Mouse (Mus musculus) liver, postnatal 0 days (tissue): ENCODE results near the gene Smurf1. TPM values are rescaled to one million over a fixed set of nuclear protein-coding genes. Genes with fewer than 3 reads are reported as not detected.

Source experiments
- ATAC-seq: fragments of 200-750 bp; cut with Nextera tagmentation; 2 replicates; pipeline ENCODE4 v1.8.0; 2017; ENCODE audit warnings: mild to moderate bottlenecking, moderate library complexity
- DNase-seq: peaks from one replicate; pipeline ENCODE4 v3.0.0-alpha.2; 2016
- H3K27ac ChIP-seq: fragments of 300-500 bp; sonication (generic); 2 replicates; pipeline ENCODE4 v1.5.1; 2014; ENCODE audit warnings: antibody characterized with exemption, moderate library complexity, mild to moderate bottlenecking, low read depth
- H3K27me3 ChIP-seq: fragments of 300-500 bp; sonication (generic); 2 replicates; pipeline ENCODE4 v1.6.1; 2014; ENCODE audit warnings: low read length, control low read depth, mixed read lengths; ENCODE audit not compliant: insufficient read depth
- H3K36me3 ChIP-seq: fragments of 300-500 bp; sonication (generic); replicated peaks from 2 replicates; pipeline ENCODE4 v1.6.1; 2014; ENCODE audit warnings: mild to moderate bottlenecking, control low read depth, low read length, moderate library complexity, mixed read lengths; ENCODE audit not compliant: insufficient read depth
- H3K4me1 ChIP-seq: fragments of 300-500 bp; sonication (generic); 2 replicates; pipeline ENCODE4 v1.6.1; 2014; ENCODE audit warnings: antibody characterized with exemption, mild to moderate bottlenecking, control low read depth; ENCODE audit not compliant: insufficient read depth
- H3K4me2 ChIP-seq: fragments of 300-500 bp; sonication (generic); 2 replicates; pipeline ENCODE4 v1.6.1; 2014; ENCODE audit warnings: low read depth, mild to moderate bottlenecking, low read length, moderate library complexity, mixed read lengths
- H3K4me3 ChIP-seq: fragments of 300-500 bp; sonication (generic); 2 replicates; pipeline ENCODE4 v1.5.1; 2014; ENCODE audit warnings: low read depth, low read length
- H3K9ac ChIP-seq: fragments of 300-500 bp; sonication (generic); replicated peaks from 2 replicates; pipeline ENCODE4 v1.6.1; 2014; ENCODE audit warnings: mild to moderate bottlenecking, moderate library complexity
- H3K9me3 ChIP-seq: fragments of 300-500 bp; sonication (generic); 2 replicates; pipeline ENCODE4 v1.6.1; 2016; ENCODE audit warnings: mild to moderate bottlenecking, control low read depth, low read length, mixed read lengths
- CTCF ChIP-seq: sonication (generic); IDR thresholded peaks from 2 replicates; pipeline ENCODE4 v1.5.1; 2016; ENCODE audit warnings: antibody characterized with exemption, low read depth
- EP300 ChIP-seq: IDR thresholded peaks from 2 replicates; pipeline ENCODE4 v1.6.1; 2016; ENCODE audit warnings: antibody characterized with exemption, low read depth, mild to moderate bottlenecking
- WGBS: fragments of 180-500 bp; shearing (Covaris S2); extraction: QIAGEN DNeasy Blood & Tissue Kit; methylation state at CpG from one replicate; pipeline ENCODE4 v1.1.7; 2014; ENCODE audit not compliant: insufficient replicate concordance; 5-methylcytosine and 5-hydroxymethylcytosine counted together
- polyA plus RNA-seq: library from polyadenylated mRNA; unstranded; fragments of >200 nt; fragmentation: Nextera tagmentation; extraction: Ambion mirVana; gene quantifications from 2 replicates; pipeline ENCODE4 v1.2.1, GENCODE M21; 2015

Gene Smurf1
- polyA plus RNA-seq, 1 experiment from 2014 or later, result 2.2 TPM

GRCm38 (mm10) chr5:144917172-144917571 is 48.5 kb downstream of the Smurf1 start:
- no peaks in the 10 kb centered on the region for H3K36me3 ChIP-seq
- H3K27ac ChIP-seq, result no peak overlapping the region
- no peak overlapping the region for H3K4me2 ChIP-seq
- H3K9ac ChIP-seq, result no peak overlapping the region
- ATAC-seq (no peak), DNase-seq (no peak)
- H3K9me3 ChIP-seq, result no peaks in the 10 kb centered on the region
- H3K27me3 ChIP-seq, result no peaks in the 10 kb centered on the region
- no peak overlapping the region for H3K4me3 ChIP-seq
- H3K4me1 ChIP-seq, result peaks cover 7% of the 10 kb centered on the region; the same call in 1 of the 2 replicates
- 89% methylated on average over 6 of the region's 6 CpGs for WGBS
- TF ChIP-seq EP300, result no peak
- no peak for TF ChIP-seq CTCF

GRCm38 (mm10) chr5:144915828-144916227 is 49.8 kb downstream of the Smurf1 start:
- Histone ChIP-seq H3K9me3 (no peaks in the 10 kb centered on the region), H3K4me1 (peaks cover 7% of the 10 kb centered on the region; the same call in 1 of the 2 replicates), H3K4me3 (no peak overlapping the region), H3K27me3 (no peaks in the 10 kb centered on the region), H3K36me3 (no peaks in the 10 kb centered on the region), H3K27ac (no peak overlapping the region), H3K9ac (no peak overlapping the region), H3K4me2 (no peak overlapping the region)
- DNase-seq (no peak), ATAC-seq (no peak)
- TF ChIP-seq CTCF, result no peak
- no peak for TF ChIP-seq EP300
- WGBS, result 70% methylated on average over 5 of the region's 5 CpGs

- no peak for TF ChIP-seq CTCF
- TF ChIP-seq EP300, result no peak
- Histone ChIP-seq H3K4me2 (no peak overlapping the region), H3K9ac (no peak overlapping the region), H3K4me3 (no peak overlapping the region), H3K9me3 (no peaks in the 10 kb centered on the region), H3K27ac (no peak overlapping the region), H3K27me3 (no peaks in the 10 kb centered on the region), H3K36me3 (no peaks in the 10 kb centered on the region), H3K4me1 (peaks cover 8% of the 10 kb centered on the region; the same call in 1 of the 2 replicates)
- 73% methylated on average over 7 of the region's 7 CpGs for whole genome bisulfite sequencing
- DNase-seq (no peak), ATAC-seq (no peak)
These were observed 51.2 kb downstream of the Smurf1 start for GRCm38 (mm10) chr5:144914433-144914906.

- DNase-seq (no peak), ATAC-seq (no peak)
- no peaks in the 10 kb centered on the region for H3K27me3 ChIP-seq
- no peak overlapping the region for H3K4me2 ChIP-seq
- H3K9me3 ChIP-seq, result no peaks in the 10 kb centered on the region
- H3K4me3 ChIP-seq, result no peak overlapping the region
- H3K27ac ChIP-seq, result no peak overlapping the region
- no peak overlapping the region for H3K9ac ChIP-seq
- H3K36me3 ChIP-seq, result no peaks in the 10 kb centered on the region
- H3K4me1 ChIP-seq, result peaks cover 9% of the 10 kb centered on the region; the same call in 1 of the 2 replicates
- no peak for TF ChIP-seq EP300
- TF ChIP-seq CTCF, result no peak
- WGBS, result 86% methylated on average over 16 of the region's 16 CpGs
These were observed 51.7 kb downstream of the Smurf1 start for GRCm38 (mm10) chr5:144913923-144914322.

GRCm38 (mm10) chr5:144913361-144913760 is 52.3 kb downstream of the Smurf1 start:
- no peaks in the 10 kb centered on the region for H3K27me3 ChIP-seq
- no peaks in the 10 kb centered on the region for H3K36me3 ChIP-seq
- DNase-seq (no peak), ATAC-seq (no peak)
- 76% methylated on average over 5 of the region's 5 CpGs for WGBS
- H3K9ac ChIP-seq, result no peak overlapping the region
- H3K9me3 ChIP-seq, result no peaks in the 10 kb centered on the region
- H3K4me1 ChIP-seq, result peaks cover 9% of the 10 kb centered on the region; the same call in 1 of the 2 replicates
- no peak overlapping the region for H3K27ac ChIP-seq
- no peak overlapping the region for H3K4me2 ChIP-seq
- TF ChIP-seq EP300 (no peak), CTCF (no peak)
- H3K4me3 ChIP-seq, result no peak overlapping the region

- Histone ChIP-seq H3K27ac (no peak overlapping the region), H3K27me3 (no peaks in the 10 kb centered on the region), H3K4me2 (no peak overlapping the region), H3K9ac (no peak overlapping the region), H3K4me1 (peaks cover 9% of the 10 kb centered on the region; the same call in 1 of the 2 replicates), H3K4me3 (no peak overlapping the region), H3K36me3 (no peaks in the 10 kb centered on the region), H3K9me3 (no peaks in the 10 kb centered on the region)
- TF ChIP-seq CTCF (no peak), EP300 (no peak)
- DNase-seq (no peak), ATAC-seq (no peak)
- 65% methylated on average over 7 of the region's 7 CpGs for WGBS
These were observed 52.9 kb downstream of the Smurf1 start for GRCm38 (mm10) chr5:144912519-144913310.
